Mouse (Mus musculus) stomach, embryonic 16.5 days (tissue): ENCODE measurements around the gene Nfkbil1. TPM values are rescaled to one million over a fixed set of nuclear protein-coding genes. Genes with fewer than 3 reads are reported as not detected.

Source experiments
- ATAC-seq: fragments of 200-750 bp; cut with Nextera tagmentation; 2 replicates; pipeline ENCODE4 v1.8.0; 2017; ENCODE audit warnings: moderate number of reproducible peaks, moderate TSS enrichment; ENCODE audit not compliant: insufficient read depth, low FRiP score
- H3K27ac ChIP-seq: fragments of 300-500 bp; sonication (generic); 2 replicates; pipeline ENCODE4 v1.5.1; 2014; ENCODE audit warnings: low read length
- H3K27me3 ChIP-seq: fragments of 300-500 bp; sonication (generic); 2 replicates; pipeline ENCODE4 v1.6.1; 2014; ENCODE audit warnings: low read length, control low read depth, mixed read lengths; ENCODE audit not compliant: control insufficient read depth, insufficient read depth
- H3K36me3 ChIP-seq: fragments of 300-500 bp; sonication (generic); 2 replicates; pipeline ENCODE4 v1.6.1; 2014; ENCODE audit warnings: low read length; ENCODE audit not compliant: control insufficient read depth, insufficient read depth
- H3K4me1 ChIP-seq: fragments of 300-500 bp; sonication (generic); 2 replicates; pipeline ENCODE4 v1.6.1; 2014; ENCODE audit warnings: low read length, control low read depth, mixed read lengths; ENCODE audit not compliant: control insufficient read depth, insufficient read depth
- H3K4me2 ChIP-seq: fragments of 300-500 bp; sonication (generic); 2 replicates; pipeline ENCODE4 v1.6.1; 2014; ENCODE audit warnings: low read depth, low read length, mixed read lengths
- H3K4me3 ChIP-seq: fragments of 300-500 bp; sonication (generic); replicated peaks from 2 replicates; pipeline ENCODE4 v1.5.1; 2014; ENCODE audit warnings: mild to moderate bottlenecking, low read length
- H3K9ac ChIP-seq: fragments of 300-500 bp; sonication (generic); 2 replicates; pipeline ENCODE4 v1.6.1; 2014; ENCODE audit warnings: low read length
- H3K9me3 ChIP-seq: fragments of 300-500 bp; sonication (generic); replicated peaks from 2 replicates; pipeline ENCODE4 v1.6.1; 2016; ENCODE audit warnings: low read length, control low read depth; ENCODE audit not compliant: control insufficient read depth
- WGBS: fragments of 180-500 bp; shearing (Covaris S2); extraction: QIAGEN DNeasy Blood & Tissue Kit; methylation state at CpG from one replicate; pipeline ENCODE4 v1.1.7; 2014; 5-methylcytosine and 5-hydroxymethylcytosine counted together
- polyA plus RNA-seq: library from polyadenylated mRNA; unstranded; fragments of >200 nt; fragmentation: Nextera tagmentation; extraction: Ambion mirVana; gene quantifications from 2 replicates; pipeline ENCODE4 v1.2.1, GENCODE M21; 2015

Gene Nfkbil1
- polyA plus RNA-seq, 1 experiment from 2014 or later = 8.8 TPM

DNA sequence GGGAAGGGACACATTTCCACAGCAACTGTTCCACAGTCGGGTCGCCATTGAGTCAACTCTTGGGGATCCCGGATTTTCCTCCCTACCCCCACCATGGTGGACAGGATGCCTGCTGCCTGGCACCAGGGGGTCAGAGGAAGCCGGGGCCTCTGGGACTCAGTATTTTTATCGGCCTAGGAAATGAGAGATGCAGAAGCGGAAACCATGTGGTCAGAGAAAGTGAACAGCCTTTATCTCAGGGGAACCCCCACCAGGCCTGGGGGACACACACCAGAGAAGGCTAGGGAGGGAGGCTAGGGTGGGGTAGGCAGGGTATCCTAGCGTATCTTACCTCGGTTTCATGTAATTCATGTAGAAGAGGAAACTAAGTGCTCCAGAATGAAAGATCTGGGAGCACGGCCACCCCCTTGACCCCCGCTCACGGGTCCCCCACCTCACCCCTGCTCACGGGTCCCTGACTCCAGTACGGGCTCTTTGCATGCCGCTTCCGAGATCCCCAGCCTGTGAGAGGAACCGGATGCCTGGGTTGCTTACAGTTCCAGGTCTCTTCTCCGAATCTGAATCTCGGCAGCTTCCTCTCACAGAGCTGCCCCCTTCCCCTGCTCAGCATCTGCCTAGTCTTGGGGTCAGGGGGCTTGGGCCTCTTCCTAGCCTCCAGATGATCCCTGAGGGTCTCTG lies 16.9 kb downstream of the Nfkbil1 start:
- Histone ChIP-seq H3K4me3 (no peak overlapping the region), H3K4me1 (peaks cover 9% of the 10 kb centered on the region), H3K4me2 (no peak overlapping the region), H3K27me3 (no peaks in the 10 kb centered on the region), H3K9ac (no peak overlapping the region; the same call in 1 of the 2 replicates), H3K9me3 (no peaks in the 10 kb centered on the region), H3K27ac (peak overlapping the region; percentile 28; the same call in 1 of the 2 replicates), H3K36me3 (no peaks in the 10 kb centered on the region)
- no peak for ATAC-seq
- 71% methylated on average over 18 of the region's 18 CpGs for WGBS

DNA sequence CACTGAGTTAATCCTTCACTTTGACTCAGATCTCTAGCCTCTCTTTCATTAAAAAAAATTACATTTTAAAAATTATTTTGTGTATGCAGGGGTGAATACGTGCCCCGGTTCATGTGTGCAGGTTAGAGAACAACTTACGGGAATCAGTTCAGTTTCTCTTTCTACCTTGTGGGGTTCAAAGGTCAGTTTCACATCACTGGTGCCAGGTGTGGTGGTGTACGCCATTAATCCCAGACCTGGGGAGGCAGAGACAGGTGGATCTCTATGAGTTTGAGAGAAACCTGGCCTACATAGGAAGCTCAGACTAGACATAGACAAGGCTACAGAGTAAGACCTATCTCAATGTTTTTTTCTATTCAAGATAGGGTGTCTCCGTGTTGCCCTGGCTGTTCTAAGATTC lies 22.5 kb downstream of the Nfkbil1 start:
- no peak for ATAC-seq
- Histone ChIP-seq H3K9ac (no peak overlapping the region), H3K27me3 (no peaks in the 10 kb centered on the region), H3K27ac (no peak overlapping the region), H3K9me3 (no peaks in the 10 kb centered on the region), H3K4me1 (no peaks in the 10 kb centered on the region), H3K4me3 (no peak overlapping the region), H3K36me3 (no peaks in the 10 kb centered on the region), H3K4me2 (no peak overlapping the region)
- 87% methylated on average over 5 of the region's 5 CpGs for WGBS

DNA sequence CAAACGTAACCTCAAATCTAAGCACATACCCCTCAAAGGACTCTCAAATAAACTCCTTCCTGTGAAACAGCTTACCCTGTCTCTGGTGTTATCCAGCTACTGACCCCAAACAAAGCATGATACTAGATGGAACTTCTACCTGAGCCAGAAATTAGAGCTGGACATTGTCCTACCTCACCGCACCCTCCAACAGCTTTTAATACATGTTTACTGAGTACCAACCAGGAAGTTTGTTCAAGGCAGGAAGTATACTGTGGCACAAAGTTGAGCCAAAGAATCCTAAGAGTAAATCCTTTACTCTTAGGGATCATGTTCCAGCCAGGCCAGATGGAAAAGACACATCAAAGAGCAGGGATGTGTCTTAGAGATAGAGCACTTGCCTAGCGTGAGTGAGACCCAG lies 25.0 kb downstream of the Nfkbil1 start:
- H3K36me3 ChIP-seq = no peaks in the 10 kb centered on the region
- H3K9ac ChIP-seq = no peak overlapping the region
- ATAC-seq = peak; percentile 58; the same call in 1 of the 2 replicates

DNA sequence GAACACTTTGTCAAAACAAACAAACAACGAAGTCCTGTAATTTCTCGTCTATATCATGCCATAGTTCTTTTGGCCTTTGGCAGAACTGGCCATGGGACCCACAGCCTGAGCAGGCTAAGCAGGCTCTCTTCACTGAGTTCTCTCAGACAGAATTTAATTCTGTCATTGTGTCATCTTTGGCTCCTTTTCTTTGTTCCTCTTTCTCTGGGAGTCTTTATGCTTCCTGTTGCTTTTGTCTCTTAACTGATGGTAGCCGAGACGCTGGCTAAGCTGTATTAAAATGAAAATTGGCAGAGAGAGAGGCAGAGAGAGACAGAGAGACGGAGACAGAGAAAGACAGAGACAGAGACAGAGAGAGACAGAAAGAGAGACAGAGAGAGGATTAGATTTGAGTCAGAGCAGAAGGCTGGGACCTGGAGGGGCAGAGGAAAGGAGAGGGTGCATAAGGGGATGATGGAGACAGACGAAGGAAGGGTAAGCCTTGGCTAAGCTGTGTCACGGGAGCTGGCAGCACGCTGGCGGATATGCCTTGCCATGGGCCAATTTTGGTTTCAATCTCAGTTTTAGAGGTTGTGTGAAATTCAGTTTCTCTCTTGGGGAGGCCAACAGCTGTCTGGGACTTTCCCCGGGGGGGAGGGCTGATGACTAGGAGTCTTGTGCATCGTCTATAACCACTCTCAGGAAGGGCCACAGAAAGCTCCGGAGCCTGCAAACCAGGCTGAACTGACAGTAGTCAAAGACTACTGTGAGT lies 25.6 kb downstream of the Nfkbil1 start:
- Histone ChIP-seq H3K4me2 (no peak overlapping the region), H3K4me3 (no peak overlapping the region), H3K4me1 (no peaks in the 10 kb centered on the region), H3K9me3 (no peaks in the 10 kb centered on the region), H3K27me3 (no peaks in the 10 kb centered on the region), H3K36me3 (no peaks in the 10 kb centered on the region), H3K27ac (no peak overlapping the region), H3K9ac (no peak overlapping the region)
- ATAC-seq = no peak
- 70% methylated on average over 12 of the region's 12 CpGs for WGBS

More for the DNA sequence above, 25.0 kb downstream of the Nfkbil1 start:
- Histone ChIP-seq H3K4me3 (no peak overlapping the region), H3K27me3 (no peaks in the 10 kb centered on the region), H3K9me3 (no peaks in the 10 kb centered on the region), H3K27ac (0 out of 2 replicates have a peak overlapping the region, but pooled peaks have one; percentile 6), H3K4me2 (no peak overlapping the region), H3K4me1 (no peaks in the 10 kb centered on the region)
- 48% methylated on average over 3 of the region's 3 CpGs for WGBS

DNA sequence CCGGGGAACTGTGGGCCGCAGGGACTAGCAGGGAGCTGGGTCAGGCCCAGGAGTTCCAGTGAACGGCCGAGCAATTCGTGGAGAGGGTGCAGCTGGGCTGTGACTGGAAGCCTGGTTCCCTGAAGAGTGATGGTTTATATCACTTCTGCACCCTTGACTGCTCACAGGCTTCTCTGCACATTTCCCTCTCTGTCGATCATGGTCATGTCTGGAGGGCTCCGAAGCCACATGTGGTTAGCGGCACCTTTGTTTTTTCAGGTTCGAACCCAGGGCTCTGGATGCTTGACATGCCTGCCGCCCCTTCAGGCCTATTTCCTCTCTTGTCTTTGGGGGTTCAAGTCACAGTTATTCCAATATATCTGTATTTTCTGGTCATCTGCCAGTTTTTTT lies 30.2 kb downstream of the Nfkbil1 start:
- Histone ChIP-seq H3K9ac (no peak overlapping the region), H3K27ac (no peak overlapping the region), H3K9me3 (no peaks in the 10 kb centered on the region), H3K4me1 (no peaks in the 10 kb centered on the region), H3K27me3 (peaks cover 20% of the 10 kb centered on the region), H3K4me3 (no peak overlapping the region), H3K4me2 (no peak overlapping the region), H3K36me3 (no peaks in the 10 kb centered on the region)
- ATAC-seq = no peak
- 45% methylated on average over 10 of the region's 10 CpGs for WGBS

DNA sequence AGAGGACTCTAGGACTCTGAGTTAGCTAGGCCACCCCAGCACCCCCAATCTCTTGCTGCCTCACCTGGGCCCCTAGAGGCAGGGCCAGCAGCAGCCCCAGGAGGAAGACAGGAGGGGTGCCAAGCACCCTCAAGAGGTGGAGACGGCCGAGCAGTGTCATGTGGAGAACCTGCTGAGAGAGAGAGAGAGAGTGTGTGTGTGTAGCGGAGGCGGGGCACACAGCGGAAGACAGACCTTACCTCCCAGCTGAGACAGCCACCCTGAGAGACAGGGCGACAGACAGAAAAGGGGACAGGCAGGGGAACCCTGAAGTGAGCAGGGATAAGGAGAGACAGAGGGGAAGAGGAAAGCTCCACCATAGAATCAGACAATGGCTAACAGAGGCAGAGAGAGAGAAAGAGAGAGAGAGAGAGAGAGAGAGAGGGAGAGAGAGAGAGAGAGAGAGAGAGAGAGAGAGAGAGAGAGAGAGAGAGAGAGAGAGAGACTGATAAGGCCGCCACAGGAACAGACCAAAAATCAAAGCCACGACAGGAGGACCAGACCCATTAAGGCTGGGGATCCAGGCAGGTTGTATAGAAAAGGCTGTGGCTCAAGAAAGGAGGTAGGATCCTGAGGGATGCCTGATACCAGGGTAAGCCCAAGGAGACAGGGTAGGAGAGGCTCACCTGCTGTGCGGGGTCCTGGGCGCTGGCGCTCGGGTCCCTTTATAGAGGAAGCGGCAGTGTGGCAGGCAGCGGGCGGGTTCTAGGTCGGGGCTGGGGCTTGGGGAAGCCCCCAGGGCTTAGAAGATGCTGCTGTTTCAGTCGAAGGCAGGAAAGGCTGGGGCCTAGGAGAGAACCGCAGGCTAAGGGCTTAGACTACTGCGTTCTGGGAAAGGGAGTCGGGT lies 30.9 kb downstream of the Nfkbil1 start, which contains the start of gene Lta:
Gene Lta, minus strand, starts transcription at position 858 of the 886 bp plus-strand sequence.
- no peaks in the 10 kb centered on the region for H3K9me3 ChIP-seq
- H3K4me2 ChIP-seq = no peak within 1 kb of the TSS
- H3K4me3 ChIP-seq = no peak within 1 kb of the TSS
- no peak within 1 kb of the TSS for H3K9ac ChIP-seq
- no peaks in the 10 kb centered on the region for H3K4me1 ChIP-seq
- H3K27me3 ChIP-seq = peaks cover 20% of the 10 kb centered on the region
- WGBS = 35% methylated on average over 20 of the region's 20 CpGs
- no peaks in the 10 kb centered on the region for H3K36me3 ChIP-seq
- H3K27ac ChIP-seq = no peak within 1 kb of the TSS
- no peak for ATAC-seq

DNA sequence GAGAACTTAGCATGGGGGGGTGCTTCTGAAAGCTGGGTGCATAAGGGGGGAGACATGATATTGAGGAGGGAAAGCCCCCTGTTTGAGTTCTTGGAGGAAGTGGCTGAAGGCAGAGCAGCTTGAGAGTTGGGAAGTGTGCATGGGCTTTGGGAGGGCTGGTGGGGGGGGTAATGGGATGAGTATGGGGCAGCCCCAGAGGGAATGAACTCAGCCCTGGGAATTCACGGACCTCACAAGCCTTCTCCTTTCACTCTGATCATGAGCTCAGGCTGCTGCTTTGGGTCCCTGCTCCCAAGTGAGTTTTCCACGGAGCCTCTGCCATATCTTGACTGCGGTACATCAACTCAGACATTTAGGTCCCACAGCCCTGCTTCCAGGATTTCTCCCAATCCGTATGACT lies 33.1 kb downstream of the Nfkbil1 start:
- H3K36me3 ChIP-seq = no peaks in the 10 kb centered on the region
- H3K4me1 ChIP-seq = no peaks in the 10 kb centered on the region
- H3K9me3 ChIP-seq = no peaks in the 10 kb centered on the region
- no peak overlapping the region for H3K4me2 ChIP-seq
- peaks cover 20% of the 10 kb centered on the region for H3K27me3 ChIP-seq
- no peak for ATAC-seq
- WGBS = 74% methylated on average over 4 of the region's 4 CpGs
- no peak overlapping the region for H3K4me3 ChIP-seq
- no peak overlapping the region for H3K9ac ChIP-seq
- no peak overlapping the region for H3K27ac ChIP-seq

DNA sequence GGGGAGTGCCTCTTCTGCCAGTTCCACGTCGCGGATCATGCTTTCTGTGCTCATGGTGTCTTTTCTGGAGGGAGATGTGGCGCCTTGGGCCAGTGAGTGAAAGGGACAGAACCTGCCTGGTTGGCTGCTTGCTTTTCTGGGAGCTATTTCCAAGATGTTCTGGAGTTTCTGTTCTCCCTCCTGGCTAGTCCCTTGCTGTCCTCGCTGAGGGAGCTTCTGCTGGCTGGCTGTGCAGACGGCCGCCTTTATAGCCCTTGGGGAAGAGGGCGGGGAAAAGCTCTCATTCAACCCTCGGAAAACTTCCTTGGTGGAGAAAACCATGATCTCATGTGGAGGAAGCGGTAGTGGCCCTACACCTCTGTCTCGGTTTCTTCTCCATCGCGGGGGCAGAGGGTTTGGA lies 33.8 kb downstream of the Nfkbil1 start, which contains the start of gene Tnf:
Gene Tnf, minus strand, starts transcription at position 221 of the 400 bp plus-strand sequence.
- peaks cover 20% of the 10 kb centered on the region for H3K27me3 ChIP-seq
- H3K27ac ChIP-seq = no peak within 1 kb of the TSS
- H3K4me1 ChIP-seq = no peaks in the 10 kb centered on the region
- WGBS = 30% methylated on average over 13 of the region's 13 CpGs
- no peak; the same call in 1 of the 2 replicates for ATAC-seq
- no peak within 1 kb of the TSS; the same call in 1 of the 2 replicates for H3K4me3 ChIP-seq
- no peaks in the 10 kb centered on the region for H3K9me3 ChIP-seq
- H3K9ac ChIP-seq = no peak within 1 kb of the TSS
- no peak within 1 kb of the TSS; the same call in 1 of the 2 replicates for H3K4me2 ChIP-seq
- no peaks in the 10 kb centered on the region for H3K36me3 ChIP-seq
